11 mouse cellular contexts compared by ENCODE assay signal in the genomic region with DNA sequence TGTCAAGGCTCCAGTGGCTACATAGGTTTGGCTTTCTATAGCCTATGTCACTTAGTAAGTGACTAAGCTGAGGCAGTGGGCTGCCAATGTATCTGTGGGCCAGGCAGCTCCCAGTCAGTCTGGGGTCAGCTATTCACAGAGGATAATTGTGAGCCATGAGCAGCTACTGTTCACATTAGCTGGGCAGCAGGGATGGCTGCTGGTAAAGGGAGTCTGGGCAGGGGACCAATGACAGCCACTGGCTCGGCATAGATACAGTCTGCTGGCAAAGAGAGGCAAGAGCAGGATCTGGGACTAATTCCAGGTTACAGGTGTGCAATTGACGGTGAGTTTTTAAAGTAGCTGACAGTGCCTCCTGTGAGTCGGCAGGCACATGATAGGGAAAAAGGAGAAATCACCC.
"Had no signal": no experiment of that assay in that cellular context is flagged by ENCODE, and none has a peak within 500 bp of the region (broad histone marks: within the 10 kb centered on the region; RNA-seq: fewer than 3 reads in every experiment).

No protein-coding gene starts in this region.

- H3K36me3 ChIP-seq: limb, embryonic 12.5 days; midbrain, embryonic 13.5 days had no signal

- H3K27ac ChIP-seq: left cerebral cortex, adult 2 months; limb, embryonic 12.5 days; liver, embryonic 14.5 days; midbrain, embryonic 13.5 days had no signal

- H3K4me2 ChIP-seq: limb, embryonic 12.5 days; midbrain, embryonic 13.5 days had no signal

- H3K4me1 ChIP-seq: limb, embryonic 12.5 days; midbrain, embryonic 13.5 days had no signal

- H3K9me3 ChIP-seq: limb, embryonic 12.5 days had no signal

- H3K27me3 ChIP-seq: limb, embryonic 12.5 days; midbrain, embryonic 13.5 days had no signal

- H3K9ac ChIP-seq: limb, embryonic 12.5 days; liver, embryonic 14.5 days; midbrain, embryonic 13.5 days had no signal

- H3K4me3 ChIP-seq: left cerebral cortex, adult 2 months; limb, embryonic 12.5 days; midbrain, embryonic 13.5 days had no signal

- ATAC-seq: midbrain, embryonic 13.5 days had no signal

- DNase-seq: kidney, adult 18-20 months; kidney, postnatal 10 days; kidney, postnatal 4 days; lung, adult 18-20 months; right cerebral cortex, adult 18-20 months; right cerebral cortex, postnatal 25 days; thymus, postnatal 36 days had no signal
